Mouse (Mus musculus) central nervous system, embryonic 11.5 days (tissue): ENCODE measurements around the gene Dnajc19. TPM values are rescaled to one million over a fixed set of nuclear protein-coding genes. Genes with fewer than 3 reads are reported as not detected.

Experiments used
- polyA plus RNA-seq: library from polyadenylated mRNA; depleted of rRNA; stranded (reverse); fragments of >200 nt; gene quantifications from 2 replicates; pipeline ENCODE4 v1.2.3, GENCODE M21; 2012; rRNA removed

The Dnajc19 gene
- 59.9 and 108 TPM in 2 replicates for polyA plus RNA-seq

DNA sequence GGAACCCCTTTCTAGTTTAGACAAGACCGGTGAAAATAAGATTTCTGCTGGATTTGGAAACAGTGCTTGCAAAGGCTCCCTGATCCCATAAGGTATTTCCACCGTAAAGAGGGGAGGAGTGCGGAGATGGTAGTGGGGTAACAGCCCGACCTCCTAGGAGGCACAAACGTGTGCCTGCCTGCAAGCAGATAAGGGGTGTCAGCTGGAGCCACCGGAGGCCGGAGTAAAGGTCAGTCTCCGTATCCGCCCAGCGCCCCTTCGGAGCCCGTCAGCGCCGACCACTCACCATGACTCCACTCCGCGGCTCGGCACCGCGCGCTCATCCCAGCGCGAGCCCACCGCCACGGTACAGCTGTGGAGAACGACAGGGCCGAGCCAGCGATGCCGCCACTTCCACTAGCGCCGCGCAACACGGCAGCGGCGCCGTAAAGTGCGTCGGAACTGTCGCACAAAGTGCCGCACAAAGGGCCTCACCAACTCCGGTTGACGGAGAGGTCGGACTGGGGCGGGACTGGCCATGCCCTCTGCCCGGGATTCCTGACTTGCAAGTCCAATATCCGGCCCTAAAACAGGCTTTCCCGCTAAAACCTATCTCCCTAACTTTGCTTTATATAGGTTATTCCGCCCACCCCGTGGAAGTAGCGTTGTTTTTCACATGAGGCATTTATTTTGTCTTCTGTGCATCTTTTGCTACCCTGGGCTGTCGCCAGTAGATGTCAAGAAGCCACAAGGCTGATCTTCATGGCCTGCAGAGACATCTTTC is at the start of gene Dnajc19:
Dnajc19 (minus strand) TSS at position 422 of the 763 bp plus-strand sequence.

DNA sequence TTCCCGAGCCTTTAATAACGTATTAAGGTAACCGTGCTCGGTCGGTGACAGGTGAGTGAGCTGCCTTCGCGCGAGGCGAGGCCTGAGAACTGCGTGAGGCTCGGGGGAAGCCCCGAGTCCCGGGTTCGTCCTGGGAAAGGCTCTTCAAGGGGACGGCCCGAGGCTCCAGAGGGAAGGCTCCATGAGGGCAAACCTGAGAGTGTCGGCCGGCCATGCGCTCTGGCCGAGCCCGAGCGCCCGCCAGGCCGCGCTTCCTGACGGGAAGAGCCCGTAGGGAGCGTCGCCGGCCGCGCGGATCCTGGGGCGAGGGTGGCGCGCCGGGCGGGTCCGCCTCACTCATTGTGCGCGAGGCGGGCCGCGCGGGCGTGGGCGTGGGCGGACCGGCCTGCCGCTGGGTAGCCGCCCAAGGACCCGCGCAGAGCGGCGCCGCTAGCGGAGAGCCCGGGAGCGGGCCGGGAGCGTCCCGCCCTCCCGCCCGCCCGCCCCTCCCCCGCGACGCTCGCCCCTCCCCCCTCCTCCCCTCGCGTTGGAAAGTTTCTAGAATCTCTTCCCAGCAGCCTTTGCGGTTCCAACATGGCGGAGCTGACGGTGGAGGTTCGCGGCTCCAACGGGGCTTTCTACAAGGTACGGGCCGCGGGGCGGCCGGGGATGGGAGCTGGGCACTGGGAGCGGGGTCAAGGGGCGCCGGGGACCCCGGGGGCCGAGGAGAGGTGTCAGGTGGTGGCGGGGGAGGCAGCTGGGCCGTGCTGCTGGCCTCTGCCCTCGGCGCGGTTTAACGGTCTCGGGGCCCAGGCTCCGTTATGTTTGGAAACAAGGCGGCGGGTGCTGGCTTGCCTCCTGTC is 61.4 kb downstream of the Dnajc19 start, which contains the start of gene Fxr1:
Fxr1 (plus strand) TSS at position 404 of the 842 bp plus-strand sequence.

Other genes with a start within 250 kb of the Dnajc19 start
- gene Ccdc39, start 237.0 kb downstream of the Dnajc19 start, polyA plus RNA-seq, result 12.0 and 15.3 TPM in 2 replicates
- gene Fxr1, start 61.4 kb downstream of the Dnajc19 start, polyA plus RNA-seq, result 114 and 141 TPM in 2 replicates